Mouse (Mus musculus) large intestine, adult 2 months (tissue): ENCODE results near the gene Wfdc21. TPM values are rescaled to one million over a fixed set of nuclear protein-coding genes. Genes with fewer than 3 reads are reported as not detected.

ENCODE experiments used
- DNase-seq: peaks from one replicate; pipeline ENCODE4 v3.0.0-alpha.2; 2012; ENCODE audit warnings: low read depth, low spot score
- WGBS: fragments of 180-500 bp; shearing (Covaris S2); methylation state at CpG from one replicate; pipeline ENCODE4 v1.1.7; 2018; 5-methylcytosine and 5-hydroxymethylcytosine counted together
- polyA plus RNA-seq: library from polyadenylated mRNA; depleted of rRNA; stranded (reverse); fragments of >200 nt; gene quantifications from 2 replicates; pipeline ENCODE4 v1.2.3, GENCODE M21; 2012; rRNA removed

Wfdc21 gene
- polyA plus RNA-seq, 1 experiment, result 0.86 TPM

GRCm38 (mm10) chr11:83796112-83796511, 49.4 kb downstream of the Wfdc21 start:
- 38% methylated on average over 6 of the region's 6 CpGs for WGBS
- DNase-seq, result no peak

GRCm38 (mm10) chr11:83796980-83797608, 50.4 kb downstream of the Wfdc21 start:
- no peak for DNase-seq
- 39% methylated on average over 10 of the region's 10 CpGs for WGBS

GRCm38 (mm10) chr11:83799871-83800430, 53.2 kb downstream of the Wfdc21 start:
- no peak for DNase-seq
- WGBS, result 69% methylated on average over 12 of the region's 12 CpGs

GRCm38 (mm10) chr11:83802166-83802565, 55.4 kb downstream of the Wfdc21 start:
- no peak for DNase-seq
- 68% methylated on average over 8 of the region's 8 CpGs for WGBS

Other genes with a start within 250 kb of the Wfdc21 start
- gene Heatr9, start 224.8 kb upstream of the Wfdc21 start, polyA plus RNA-seq, result 0.04 and 0.05 TPM in 2 replicates
- gene Ccl5, start 216.4 kb upstream of the Wfdc21 start, polyA plus RNA-seq, result 194 and 322 TPM in 2 replicates
- 9.1 and 16.9 TPM in 2 replicates for gene Ccl9, start 168.3 kb upstream of the Wfdc21 start, polyA plus RNA-seq
- 122 and 165 TPM in 2 replicates for gene Ccl6, start 153.9 kb upstream of the Wfdc21 start, polyA plus RNA-seq
- gene Rpl9-ps1, start 101.3 kb upstream of the Wfdc21 start, polyA plus RNA-seq, result not detected in 2 replicates
- 2.1 and 2.5 TPM in 2 replicates for gene Ccl3, start 97.6 kb upstream of the Wfdc21 start, polyA plus RNA-seq
- gene Ccl4, start 84.4 kb upstream of the Wfdc21 start, polyA plus RNA-seq, result 2.7 and 4.5 TPM in 2 replicates
- gene Wfdc17, start 42.9 kb upstream of the Wfdc21 start, polyA plus RNA-seq, result 3.3 and 5.8 TPM in 2 replicates
- not detected in 2 replicates for gene Wfdc18, start 37.9 kb upstream of the Wfdc21 start, polyA plus RNA-seq
- 12.1 and 24.6 TPM in 2 replicates for gene Heatr6, start 6.8 kb downstream of the Wfdc21 start, polyA plus RNA-seq
- gene Hnf1b, start 103.1 kb downstream of the Wfdc21 start, polyA plus RNA-seq, result 14.4 and 17.7 TPM in 2 replicates
- gene Ddx52, start 195.1 kb downstream of the Wfdc21 start, polyA plus RNA-seq, result 4.2 and 5.5 TPM in 2 replicates
- gene Synrg, start 217.5 kb downstream of the Wfdc21 start, polyA plus RNA-seq, result 10.5 and 18.6 TPM in 2 replicates